Mouse (Mus musculus) kidney, adult 9 months (tissue): ENCODE results near the gene Olfr568.

Experiments
- DNase-seq: peaks from one replicate; pipeline ENCODE4 v3.0.0; 2022

Olfr568 gene

DNA sequence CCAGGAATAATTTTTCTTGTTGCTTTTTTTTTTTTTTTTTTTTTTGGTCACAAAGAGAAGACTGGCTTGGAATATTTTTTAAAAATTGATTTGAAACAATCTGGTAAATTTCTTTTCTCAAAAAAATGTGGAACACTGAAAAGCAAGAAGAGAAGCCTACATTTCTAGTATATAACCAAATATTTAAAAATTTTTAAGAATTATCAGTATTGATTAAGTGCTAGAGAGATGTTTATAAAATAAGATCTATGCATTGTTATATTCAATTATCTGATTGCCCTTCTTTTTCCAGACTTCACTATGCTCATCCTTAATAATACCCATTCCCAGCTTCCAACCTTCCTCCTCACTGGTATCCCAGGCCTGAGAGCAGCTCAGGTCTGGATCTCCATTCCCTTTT is at the start of gene Olfr568:
Olfr568 (plus strand) TSS at position 301 of the 400 bp plus-strand sequence.
- DNase-seq = no peak

DNA sequence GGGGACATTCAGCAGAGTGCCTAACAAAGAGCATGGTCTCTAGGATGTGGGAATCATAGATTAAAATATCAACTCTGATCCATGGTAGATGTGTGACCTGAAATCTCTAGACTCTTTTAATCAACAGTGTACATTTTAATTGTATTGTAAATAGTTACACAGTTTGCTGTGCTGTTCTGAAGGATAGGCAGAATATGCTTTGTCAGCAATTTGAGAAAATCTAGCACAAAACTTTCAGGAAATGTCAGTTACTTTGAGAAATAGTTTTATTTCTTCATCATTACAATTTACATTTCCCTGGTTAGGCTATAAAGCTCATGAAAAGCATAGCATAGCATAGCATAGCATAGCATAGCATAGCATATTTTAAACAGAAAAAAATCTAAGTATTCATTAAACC is 21.1 kb upstream of the Olfr568 start:
- DNase-seq = no peak

DNA sequence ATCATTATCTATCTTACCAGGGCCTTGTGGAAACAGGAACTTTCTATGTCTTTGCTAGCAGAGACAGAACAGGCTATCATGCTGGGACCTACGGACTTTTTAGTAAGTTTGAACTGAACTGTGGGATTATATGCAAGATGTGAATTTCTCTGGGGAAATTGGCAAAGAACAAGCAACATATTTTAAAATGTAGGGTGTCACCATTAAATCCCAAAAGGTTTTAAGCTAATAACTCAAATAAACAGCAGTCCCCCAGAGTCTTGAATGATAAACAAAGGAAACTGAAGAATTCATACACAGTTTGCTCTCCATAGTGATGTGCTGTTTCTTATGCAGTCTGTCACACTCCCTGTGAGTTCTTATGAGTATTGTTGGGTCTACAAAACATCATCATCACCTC is 18.3 kb upstream of the Olfr568 start, which contains the start of gene Olfr566:
Olfr566 (minus strand) TSS at position 101 of the 400 bp plus-strand sequence.
- DNase-seq = no peak

DNA sequence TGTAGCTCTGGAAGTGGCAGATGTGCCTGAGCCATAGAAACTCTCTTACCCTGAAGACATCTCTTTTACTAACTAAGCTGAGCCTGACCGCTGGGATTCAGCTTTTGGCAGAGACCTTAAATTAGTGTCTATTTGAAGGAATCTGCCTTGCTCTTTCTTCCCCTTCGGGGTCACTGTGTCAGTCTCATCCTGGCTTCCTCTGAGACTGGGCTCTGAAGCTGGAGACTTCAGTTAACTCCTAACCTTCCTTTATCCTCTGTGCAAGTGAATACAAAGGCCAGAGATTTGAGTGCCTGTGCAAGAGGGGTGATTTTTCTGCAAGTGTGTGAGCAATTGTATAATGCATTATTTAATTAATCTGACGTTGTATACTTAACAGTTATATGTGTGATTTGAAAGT is 13.9 kb downstream of the Olfr568 start, which contains the start of gene Olfr569:
Olfr569 (minus strand) TSS at position 101 of the 400 bp plus-strand sequence.
- DNase-seq = no peak

DNA sequence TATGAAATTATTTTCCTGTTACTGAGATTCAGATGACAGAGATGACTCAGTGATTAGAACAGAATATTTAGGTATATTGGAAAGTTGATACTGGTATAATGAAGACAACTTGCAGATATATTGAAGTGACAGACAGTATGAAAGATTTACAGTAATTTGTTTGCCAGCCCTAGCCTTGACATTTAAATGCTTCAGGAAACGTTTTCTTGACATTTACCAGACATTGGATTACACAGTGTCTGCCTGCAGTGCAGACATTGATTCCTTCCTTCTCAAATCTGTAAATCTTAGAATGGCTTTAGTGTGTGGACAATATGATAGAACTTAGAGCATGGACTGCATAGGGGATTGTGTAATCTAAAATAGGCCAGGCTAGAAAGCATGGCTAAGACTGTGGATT is 38.3 kb downstream of the Olfr568 start:
- DNase-seq = no peak

DNA sequence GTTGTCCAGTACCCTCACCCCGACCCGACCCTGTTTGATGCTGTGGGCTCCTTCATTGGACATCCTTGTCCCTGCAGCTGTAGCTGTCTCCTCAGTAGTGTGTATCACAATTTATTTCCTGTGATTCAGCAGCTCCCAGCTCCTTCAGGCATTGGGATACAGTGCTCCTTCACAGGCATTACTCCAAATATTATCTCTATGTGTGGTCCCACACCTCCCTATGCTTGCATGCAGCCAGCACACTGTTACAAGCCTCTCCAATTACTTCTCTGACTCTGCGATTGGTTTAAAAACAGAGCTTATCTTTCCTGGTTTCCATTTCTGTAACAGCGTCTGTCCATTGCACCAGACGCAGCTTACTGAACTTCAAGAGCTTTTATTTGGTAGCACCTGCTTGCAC is 39.5 kb downstream of the Olfr568 start:
- no peak for DNase-seq

DNA sequence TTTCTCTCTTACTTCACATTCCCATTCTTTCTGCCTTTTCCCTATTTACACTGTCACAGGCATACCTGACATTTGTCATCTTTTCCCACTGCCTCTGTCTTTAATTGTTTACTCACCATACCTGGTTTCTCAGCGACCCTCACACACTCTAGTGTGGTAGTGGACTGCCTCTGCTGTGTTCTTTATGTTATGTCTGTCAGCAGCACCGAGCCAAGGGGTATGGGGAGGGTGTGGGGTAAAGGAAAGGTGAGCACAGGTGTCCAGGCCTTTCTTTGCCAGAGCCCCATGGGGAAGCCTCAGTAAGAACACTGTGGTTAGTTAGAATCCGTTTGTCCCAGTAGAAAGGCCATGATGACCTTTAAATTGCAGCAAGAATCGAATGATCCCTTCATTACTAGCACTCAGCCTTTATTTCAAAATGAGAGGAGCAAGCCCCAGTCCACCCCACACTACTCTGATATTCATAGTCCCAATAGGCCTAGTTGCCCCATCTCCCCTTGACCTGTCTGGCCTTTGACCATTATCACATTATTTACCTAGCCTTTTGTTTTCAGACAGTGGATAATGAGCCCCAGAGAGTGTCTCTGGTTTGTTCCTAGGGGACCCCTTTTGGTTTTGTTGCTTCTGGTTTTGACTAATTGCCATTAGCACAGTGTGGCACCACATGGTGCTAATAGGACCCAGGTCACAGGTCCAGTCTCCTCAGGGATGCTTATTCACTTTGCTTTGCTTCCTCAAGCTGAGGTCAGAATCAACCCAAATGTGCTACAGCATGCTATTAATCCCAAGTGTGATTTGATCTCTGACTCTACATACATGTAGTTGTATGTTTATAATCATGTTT is 40.3 kb downstream of the Olfr568 start, which contains the start of gene Olfr571:
Olfr571 (minus strand) TSS at position 505 of the 844 bp plus-strand sequence.
- no peak for DNase-seq

DNA sequence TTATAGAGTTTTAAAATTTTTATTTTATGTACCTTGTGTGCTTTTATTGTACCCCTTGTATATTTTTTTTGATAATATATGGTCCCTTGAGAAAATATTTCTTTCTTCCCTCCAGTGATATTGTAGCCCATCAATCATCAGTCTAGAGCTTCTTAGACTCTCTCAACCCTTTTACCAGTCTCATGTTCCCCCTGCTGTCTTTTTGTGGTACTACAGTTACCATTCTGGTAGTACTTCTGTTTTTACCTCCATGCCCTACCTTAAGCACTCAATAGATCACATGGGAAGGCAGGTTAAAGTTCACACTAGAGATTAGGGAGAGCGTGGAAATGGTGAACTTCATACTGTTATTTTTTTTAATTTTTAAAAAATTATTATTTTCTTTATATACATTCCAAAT is 42.7 kb downstream of the Olfr568 start:
- peak; percentile 47 for DNase-seq

DNA sequence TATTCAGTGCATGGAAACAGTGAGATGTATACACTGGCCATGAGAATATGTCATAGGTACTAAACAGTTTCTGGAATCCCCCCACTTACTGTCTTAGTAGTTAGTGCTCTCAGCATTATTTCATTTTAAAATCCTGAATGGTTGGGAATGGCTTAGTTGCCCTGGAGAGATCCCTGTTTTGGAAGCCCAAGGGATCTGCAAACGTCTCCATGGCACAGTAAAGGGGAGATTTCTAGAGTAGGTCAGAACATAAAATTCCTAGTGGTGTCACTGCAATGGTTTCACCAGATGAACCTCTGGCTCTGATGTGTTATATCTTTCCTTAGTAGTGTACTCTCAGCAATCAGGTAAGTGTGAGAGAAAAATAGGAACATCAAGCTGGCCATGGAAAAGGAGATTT is 47.2 kb downstream of the Olfr568 start, which contains the start of gene Olfr572:
Olfr572 (plus strand) TSS at position 301 of the 400 bp plus-strand sequence.
- DNase-seq = no peak

DNA sequence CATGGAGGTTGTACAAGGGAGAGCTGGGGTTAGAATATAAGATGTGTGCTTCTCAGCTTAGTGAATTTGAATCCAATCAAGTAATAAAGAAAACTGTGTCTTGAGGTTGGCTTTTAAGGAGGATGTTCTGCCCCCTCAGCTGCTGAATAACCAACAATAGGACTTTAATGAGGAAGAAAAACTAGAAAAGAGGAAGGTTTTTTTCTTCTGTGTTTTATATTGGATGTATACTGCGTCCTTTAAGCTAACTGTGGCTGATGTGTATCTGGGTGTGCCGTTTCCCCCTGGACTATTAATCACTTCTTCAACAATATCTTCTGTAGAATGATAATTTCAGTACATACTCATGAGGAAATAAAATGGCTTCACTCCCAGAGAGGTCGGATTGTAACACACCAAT is 50.2 kb downstream of the Olfr568 start:
- DNase-seq = no peak
